Mouse (Mus musculus) erythroblast, embryonic 14.5 days (primary cell): ENCODE data around the gene Tubb4a.

Experiments used
- GATA1 ChIP-seq: IDR thresholded peaks from 2 replicates; pipeline ENCODE4 v1.6.1; 2012; ENCODE audit warnings: low read length, inconsistent platforms, mixed read lengths
- TAL1 ChIP-seq: IDR thresholded peaks from 3 replicates; pipeline ENCODE4 v1.6.1; 2012; ENCODE audit warnings: low read length, inconsistent platforms, mixed read lengths

DNA sequence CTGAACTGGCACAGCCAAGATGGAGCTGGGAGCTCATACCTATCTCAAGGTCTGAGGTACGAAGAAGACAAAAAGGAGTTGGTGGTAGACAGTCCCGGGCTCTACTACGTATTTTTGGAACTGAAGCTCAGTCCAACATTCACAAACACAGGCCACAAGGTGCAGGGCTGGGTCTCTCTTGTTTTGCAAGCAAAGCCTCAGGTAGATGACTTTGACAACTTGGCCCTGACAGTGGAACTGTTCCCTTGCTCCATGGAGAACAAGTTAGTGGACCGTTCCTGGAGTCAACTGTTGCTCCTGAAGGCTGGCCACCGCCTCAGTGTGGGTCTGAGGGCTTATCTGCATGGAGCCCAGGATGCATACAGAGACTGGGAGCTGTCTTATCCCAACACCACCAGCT, 19.5 kb upstream of the Tubb4a start:
- TF ChIP-seq GATA1 (no peak), TAL1 (no peak)
